Mouse (Mus musculus) G1E (cell line): ENCODE measurements around the gene Srpr. TPM values are rescaled to one million over a fixed set of nuclear protein-coding genes. Genes with fewer than 3 reads are reported as not detected.

Source experiments
- ATAC-seq: 2 replicates; pipeline ENCODE4 v1.8.0; 2016; ENCODE audit warnings: mild to moderate bottlenecking; ENCODE audit not compliant: insufficient number of reproducible peaks, poor library complexity, low FRiP score, severe bottlenecking; ENCODE audit errors: extremely low read depth
- DNase-seq: peaks from one replicate; pipeline ENCODE4 v3.0.0; 2012; ENCODE audit warnings: low spot score
- H3K27me3 ChIP-seq: 2 replicates; pipeline ENCODE4 v1.6.1; 2012; ENCODE audit warnings: mild to moderate bottlenecking, low read length, inconsistent platforms; ENCODE audit not compliant: insufficient read depth
- H3K36me3 ChIP-seq: replicated peaks from 2 replicates; pipeline ENCODE3; 2012; ENCODE audit warnings: mild to moderate bottlenecking, inconsistent platforms
- H3K4me1 ChIP-seq: 2 replicates; pipeline ENCODE4 v1.6.1; 2012; ENCODE audit warnings: low read depth, low read length, inconsistent platforms, mixed read lengths; ENCODE audit not compliant: insufficient read depth
- H3K4me3 ChIP-seq: 2 replicates; pipeline ENCODE4 v1.5.1; 2012; ENCODE audit warnings: low read depth, mild to moderate bottlenecking, inconsistent platforms, low read length, moderate library complexity, mixed read lengths
- H3K9me3 ChIP-seq: replicated peaks from 2 replicates; pipeline ENCODE4 v1.6.1; 2012; ENCODE audit warnings: inconsistent platforms
- CTCF ChIP-seq: IDR thresholded peaks from 2 replicates; pipeline ENCODE4 v1.5.1; 2012; ENCODE audit warnings: low read depth, low read length, inconsistent platforms, mixed read lengths
- GATA1 ChIP-seq: IDR thresholded peaks from 2 replicates; pipeline ENCODE4 v1.6.1; 2012; ENCODE audit warnings: borderline replicate concordance, low read length, inconsistent platforms, mixed read lengths
- GATA2 ChIP-seq: IDR thresholded peaks from 2 replicates; pipeline ENCODE4 v1.6.1; 2012; ENCODE audit warnings: low read depth, low read length, inconsistent platforms, borderline replicate concordance
- POLR2AphosphoS5 ChIP-seq: IDR thresholded peaks from 2 replicates; pipeline ENCODE4 v1.6.1; 2012; ENCODE audit warnings: low read depth, low read length, inconsistent platforms; ENCODE audit not compliant: insufficient replicate concordance
- TAL1 ChIP-seq: conservative IDR thresholded peaks from 2 replicates; pipeline ENCODE4 v1.6.1; 2012; ENCODE audit warnings: low read depth, low read length, inconsistent platforms, mixed read lengths
- polyA plus RNA-seq: library from polyadenylated mRNA; stranded (reverse); fragments of >175 nt; gene quantifications from 2 replicates; pipeline ENCODE4 v1.2.3, GENCODE M21; 2012
- total RNA-seq, 2 experiments: library from RNA; stranded (forward) in 1 of 2; stranded (reverse) in 1 of 2; fragments of 200-1000 nt in 1 of 2; fragments of >200 nt in 1 of 2; fragmentation: Nextera tagmentation in 1 of 2; gene quantifications; 2 replicates each; pipeline ENCODE4 v1.2.3; 2014 to 2017

Srpr gene
- total and polyA plus RNA-seq, 3 experiments, result 7.0 to 62.1 (median 42.1) TPM

- ATAC-seq (no peak), DNase-seq (no peak)
- H3K4me1 ChIP-seq, result peaks cover 69% of the 10 kb centered on the region
- H3K36me3 ChIP-seq, result peaks cover 29% of the 10 kb centered on the region
- TF ChIP-seq POLR2AphosphoS5 (no peak), TAL1 (peak; percentile 43; the same call in 1 of the 2 replicates), CTCF (no peak)
- H3K4me3 ChIP-seq, result no peak overlapping the region; the same call in 1 of the 2 replicates
- no peaks in the 10 kb centered on the region for H3K9me3 ChIP-seq
- H3K27me3 ChIP-seq, result no peaks in the 10 kb centered on the region
Observed at GRCm38 (mm10) chr9:35264509-35264908, 64.5 kb downstream of the Srpr start.

GRCm38 (mm10) chr9:35267146-35267975 is 67.4 kb downstream of the Srpr start, which contains the start of the genes Fam118b and Rpusd4:
Gene Fam118b (minus strand): TSS chr9:35267805.
Gene Rpusd4 (plus strand): TSS chr9:35267865.
- DNase-seq, result peak; percentile 94
- ATAC-seq, result peak; percentile 54; the same call in 1 of the 2 replicates
- H3K27me3 ChIP-seq, result no peaks in the 10 kb centered on the region
- H3K9me3 ChIP-seq, result no peaks in the 10 kb centered on the region
- TF ChIP-seq CTCF (no peak), GATA2 (no peak), TAL1 (no peak), POLR2AphosphoS5 (no peak), GATA1 (no peak)
- peaks cover 61% of the 10 kb centered on the region for H3K4me1 ChIP-seq
- peak within 1 kb of the TSS; percentile 89 for H3K4me3 ChIP-seq
- peaks cover 40% of the 10 kb centered on the region for H3K36me3 ChIP-seq

GRCm38 (mm10) chr9:35267976-35268715 is 68.2 kb downstream of the Srpr start:
- H3K36me3 ChIP-seq, result peaks cover 48% of the 10 kb centered on the region
- TF ChIP-seq TAL1 (0 out of 2 replicates have a peak, but pooled peaks have one; percentile 11), GATA2 (no peak), CTCF (no peak)
- peaks cover 59% of the 10 kb centered on the region for H3K4me1 ChIP-seq
- no peak for ATAC-seq
- peak overlapping the region; percentile 89 for H3K4me3 ChIP-seq
- DNase-seq, result no peak
- no peaks in the 10 kb centered on the region for H3K9me3 ChIP-seq
- H3K27me3 ChIP-seq, result no peaks in the 10 kb centered on the region

- DNase-seq (no peak), ATAC-seq (no peak)
- TF ChIP-seq CTCF, result no peak
- no peak for TF ChIP-seq POLR2AphosphoS5
- no peak for TF ChIP-seq TAL1
- TF ChIP-seq GATA2, result no peak
- TF ChIP-seq GATA1, result no peak
- Histone ChIP-seq H3K36me3 (peaks cover 67% of the 10 kb centered on the region), H3K4me1 (no peaks in the 10 kb centered on the region), H3K9me3 (0 out of 2 replicates have a peak, but pooled peaks cover 2% of the 10 kb centered on the region), H3K4me3 (no peak overlapping the region), H3K27me3 (no peaks in the 10 kb centered on the region)
Observed at GRCm38 (mm10) chr9:35277855-35278365, 77.9 kb downstream of the Srpr start.

GRCm38 (mm10) chr9:35278451-35278850 is 78.5 kb downstream of the Srpr start:
- no peak overlapping the region for H3K4me3 ChIP-seq
- H3K36me3 ChIP-seq, result peaks cover 62% of the 10 kb centered on the region
- peaks cover 3% of the 10 kb centered on the region; the same call in 1 of the 2 replicates for H3K27me3 ChIP-seq
- no peak for DNase-seq
- 0 out of 2 replicates have a peak, but pooled peaks cover 2% of the 10 kb centered on the region for H3K9me3 ChIP-seq
- TF ChIP-seq CTCF (no peak), GATA1 (no peak), POLR2AphosphoS5 (no peak), TAL1 (no peak), GATA2 (no peak)
- ATAC-seq, result no peak
- H3K4me1 ChIP-seq, result no peaks in the 10 kb centered on the region
